Mouse (Mus musculus) T-cell, adult 66 days (primary cell): ENCODE results near the gene Tpbpa. TPM values are rescaled to one million over a fixed set of nuclear protein-coding genes. Genes with fewer than 3 reads are reported as not detected.

Experiments
- total RNA-seq, 2 experiments: library from RNA; stranded (reverse); gene quantifications; 3 replicates in 1 of 2; 4 replicates in 1 of 2; pipeline ENCODE4 v1.2.4; 2023

Tpbpa gene
- not detected for total RNA-seq

GRCm38 (mm10) chr13:60941884-60942283 lies at the start of gene Tpbpa:
Gene Tpbpa, minus strand, starts transcription at chr13:60941984.

GRCm38 (mm10) chr13:60936500-60936901 lies 5.3 kb downstream of the Tpbpa start, which contains the start of the genes Gm49391 and Ctla2a:
Gene Gm49391, minus strand, starts transcription at chr13:60936571.
Gene Ctla2a, minus strand, starts transcription at chr13:60936625.

GRCm38 (mm10) chr13:60935490-60935889 lies 6.3 kb downstream of the Tpbpa start, which contains the start of gene Gm49393:
Gene Gm49393, minus strand, starts transcription at chr13:60935590.

DNA sequence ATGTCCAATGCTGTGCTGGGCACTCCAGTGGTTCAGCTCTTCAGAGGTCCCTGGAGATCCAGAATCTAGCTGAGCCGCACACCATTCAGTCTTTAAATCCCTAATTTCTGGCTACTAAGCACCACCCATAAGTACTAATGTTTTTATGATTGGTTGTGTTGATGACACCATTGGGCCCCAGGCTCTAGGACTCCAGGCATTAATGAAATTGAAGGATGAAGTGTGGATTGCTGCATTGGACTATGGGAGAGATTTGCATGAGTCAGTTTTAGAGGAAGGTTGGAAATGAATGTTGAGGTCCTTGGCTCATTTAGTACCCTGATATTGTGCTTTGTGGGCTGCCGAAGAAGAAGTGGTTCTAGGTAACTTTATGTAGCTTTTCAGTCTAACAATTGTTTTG lies 37.0 kb downstream of the Tpbpa start, which contains the start of gene Tpbpb:
Gene Tpbpb (minus strand): TSS at position 101 of the 400 bp plus-strand sequence.

GRCm38 (mm10) chr13:60897328-60897727 lies 44.5 kb downstream of the Tpbpa start, which contains the start of gene Ctla2b:
Gene Ctla2b, minus strand, starts transcription at chr13:60897447.

GRCm38 (mm10) chr13:60896794-60897193 lies 45.0 kb downstream of the Tpbpa start, which contains the start of gene Gm49392:
Gene Gm49392, minus strand, starts transcription at chr13:60896894.

Other genes with a start within 250 kb of the Tpbpa start
- not detected for gene BC051665, start 155.6 kb downstream of the Tpbpa start, total RNA-seq
- gene Ctsll3, start 139.1 kb downstream of the Tpbpa start, total RNA-seq, result not detected
- gene 4930486L24Rik, start 77.5 kb downstream of the Tpbpa start, total RNA-seq, result 1 to 10 TPM; 4.9 to 5.2 TPM
- gene Gm49392, start 45.1 kb downstream of the Tpbpa start, total RNA-seq, result under 1 TPM in 1 of 2 experiments, not detected in 1; 0.47 TPM
- 1 to 10 TPM; 7.8 to 9.0 TPM for gene Ctla2b, start 44.5 kb downstream of the Tpbpa start, total RNA-seq
- gene Tpbpb, start 37.1 kb downstream of the Tpbpa start, total RNA-seq, result not detected
- not detected for gene Gm49393, start 6.4 kb downstream of the Tpbpa start, total RNA-seq
- gene Gm49391, start 5.4 kb downstream of the Tpbpa start, total RNA-seq, result not detected
- gene Ctla2a, start 5.4 kb downstream of the Tpbpa start, total RNA-seq, result 10 to 100 TPM; 21.8 to 24.4 TPM
- gene Ctsj, start 64.0 kb upstream of the Tpbpa start, total RNA-seq, result not detected
- gene Ctsq, start 98.6 kb upstream of the Tpbpa start, total RNA-seq, result not detected
- gene Ctsr, start 222.3 kb upstream of the Tpbpa start, total RNA-seq, result not detected